Mouse (Mus musculus): ENCODE results near the gene Mfap5.
"Not testable (repeated sequence)": the region's sequence is repeated elsewhere in the genome, so short reads cannot be mapped to it uniquely, and the experiment has no call there.

The Mfap5 gene

DNA sequence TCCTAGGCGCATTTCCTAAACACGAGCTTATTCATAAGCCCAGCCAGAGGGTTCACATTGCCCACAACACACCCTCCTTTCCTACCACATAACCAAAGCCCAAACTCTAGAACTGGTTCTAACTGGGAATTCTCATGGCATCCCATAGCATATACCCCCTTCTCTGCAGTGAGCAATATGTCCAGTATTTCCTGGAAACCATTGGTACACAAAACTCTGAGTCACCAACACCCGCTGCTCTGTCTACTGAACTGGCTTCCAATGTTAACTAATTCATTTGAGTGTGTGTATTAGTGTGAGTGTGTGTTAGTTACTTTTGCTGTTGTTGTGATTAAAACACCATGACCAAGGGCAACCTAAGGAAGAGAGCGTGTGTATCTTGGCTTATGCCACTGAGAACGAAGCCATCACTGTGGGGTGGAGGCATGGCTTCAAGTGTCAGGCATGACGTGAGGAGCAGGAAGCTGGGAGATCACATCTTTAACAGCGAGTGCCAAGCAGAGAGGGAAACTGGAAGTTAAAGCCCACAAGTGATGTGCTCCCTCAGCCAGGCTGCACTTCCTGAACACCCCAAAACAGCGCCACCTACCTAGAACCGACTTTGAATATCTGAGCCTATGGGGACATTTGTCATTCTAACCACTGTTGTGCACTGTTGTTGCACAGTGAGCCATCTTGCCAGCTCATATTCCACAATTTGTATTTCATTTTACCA lies 59.6 kb downstream of the Mfap5 start:
- DNase-seq, result no peak

GRCm38 (mm10) chr6:122569113-122569512 lies 63.5 kb downstream of the Mfap5 start:
- no peak for DNase-seq

GRCm38 (mm10) chr6:122569762-122570161 lies 64.1 kb downstream of the Mfap5 start:
- no peak for DNase-seq

GRCm38 (mm10) chr6:122570695-122571616 lies 65.3 kb downstream of the Mfap5 start:
- no peak for DNase-seq

GRCm38 (mm10) chr6:122571617-122571959 lies 65.9 kb downstream of the Mfap5 start:
- DNase-seq, result no peak

DNA sequence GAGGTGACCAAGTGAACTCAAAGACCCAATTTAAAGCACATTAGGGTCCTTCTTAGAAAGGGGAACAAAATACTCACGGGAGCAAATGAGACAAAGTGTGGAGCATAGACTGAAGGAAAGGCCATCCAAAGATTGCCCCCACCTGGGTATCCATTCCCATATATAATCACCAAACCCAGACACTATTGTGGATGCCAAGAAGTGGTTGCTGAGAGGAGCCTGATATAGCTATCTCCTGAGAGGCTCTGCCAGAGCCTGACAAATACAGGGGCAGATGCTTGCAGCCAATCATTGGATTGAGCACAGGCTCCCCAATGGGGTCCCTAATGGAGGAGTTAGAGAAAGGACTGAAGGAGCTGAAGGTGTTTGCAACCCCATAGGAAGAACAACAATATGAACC lies 69.4 kb downstream of the Mfap5 start:
- not testable (repeated sequence) for DNase-seq

- DNase-seq, result no peak
These were observed 71.4 kb downstream of the Mfap5 start for GRCm38 (mm10) chr6:122577030-122577429.
